Mouse (Mus musculus): ENCODE measurements around the gene Hydin. TPM values are rescaled to one million over a fixed set of nuclear protein-coding genes. Genes with fewer than 3 reads are reported as not detected.

The Hydin gene
- total and polyA plus RNA-seq, 3 experiments: 0.05 to 0.21 (median 0.10) TPM

GRCm38 (mm10) chr8:110630079-110630478, 363.3 kb downstream of the Hydin start:
- 79% methylated on average over 3 of the region's 3 CpGs for WGBS
- Histone ChIP-seq H3K79me2 (replicated peaks; ENCODE audit: control insufficient read depth, insufficient read depth, low read length) (no peaks in the 10 kb centered on the region), H3K4me1 (ENCODE audit: control insufficient read depth, insufficient read depth, low read length) (peaks cover 5% of the 10 kb centered on the region; the same call in 1 of the 2 replicates), H3K27ac (no peak overlapping the region), H3K4me3 (no peak overlapping the region), H3K36me3 (ENCODE audit: control insufficient read depth, insufficient read depth, low read length) (no peaks in the 10 kb centered on the region), H3K27me3 (ENCODE audit: control insufficient read depth, insufficient read depth, low read length) (no peaks in the 10 kb centered on the region), H3K9ac (ENCODE audit: low read depth, low read length) (no peak overlapping the region)
- no peak for DNase-seq
- intact Hi-C loops (cut with DNase I): no loop called here
- TF ChIP-seq CTCF (IDR thresholded peaks at IDR 0.05) (no peak), POLR2A (IDR thresholded peaks at IDR 0.05; ENCODE audit: insufficient read depth, low read depth, low read length) (no peak), EP300 (IDR thresholded peaks at IDR 0.05; ENCODE audit: insufficient read depth, low read depth, low read length) (no peak)

GRCm38 (mm10) chr8:110630571-110631071, 363.8 kb downstream of the Hydin start:
- peak; percentile 61 to 69 for DNase-seq
- no peak for TF ChIP-seq CTCF (IDR thresholded peaks at IDR 0.05)
- no peak for TF ChIP-seq EP300 (IDR thresholded peaks at IDR 0.05; ENCODE audit: insufficient read depth, low read depth, low read length)
- no peak for TF ChIP-seq POLR2A (IDR thresholded peaks at IDR 0.05; ENCODE audit: insufficient read depth, low read depth, low read length)
- Histone ChIP-seq H3K36me3 (ENCODE audit: control insufficient read depth, insufficient read depth, low read length) (no peaks in the 10 kb centered on the region), H3K4me1 (ENCODE audit: control insufficient read depth, insufficient read depth, low read length) (peaks cover 5% of the 10 kb centered on the region; the same call in 1 of the 2 replicates), H3K27ac (peak overlapping the region; percentile 10), H3K4me3 (no peak overlapping the region), H3K9ac (ENCODE audit: low read depth, low read length) (no peak overlapping the region), H3K79me2 (replicated peaks; ENCODE audit: control insufficient read depth, insufficient read depth, low read length) (no peaks in the 10 kb centered on the region), H3K27me3 (ENCODE audit: control insufficient read depth, insufficient read depth, low read length) (no peaks in the 10 kb centered on the region)
- 39% methylated on average over 8 of the region's 8 CpGs for WGBS
- intact Hi-C loops (cut with DNase I): no loop called here

GRCm38 (mm10) chr8:110631201-110631600, 364.4 kb downstream of the Hydin start:
- no peak overlapping the region for H3K27ac ChIP-seq
- no peaks in the 10 kb centered on the region for H3K79me2 ChIP-seq (replicated peaks; ENCODE audit: control insufficient read depth, insufficient read depth, low read length)
- H3K4me3 ChIP-seq: no peak overlapping the region
- no peaks in the 10 kb centered on the region for H3K36me3 ChIP-seq (ENCODE audit: control insufficient read depth, insufficient read depth, low read length)
- intact Hi-C loops (cut with DNase I): no loop called here
- no peak for TF ChIP-seq CTCF (IDR thresholded peaks at IDR 0.05)
- no peak for TF ChIP-seq POLR2A (IDR thresholded peaks at IDR 0.05; ENCODE audit: insufficient read depth, low read depth, low read length)
- no peak for TF ChIP-seq EP300 (IDR thresholded peaks at IDR 0.05; ENCODE audit: insufficient read depth, low read depth, low read length)
- H3K4me1 ChIP-seq (ENCODE audit: control insufficient read depth, insufficient read depth, low read length): peaks cover 5% of the 10 kb centered on the region; the same call in 1 of the 2 replicates
- DNase-seq: no peak
- H3K9ac ChIP-seq (ENCODE audit: low read depth, low read length): no peak overlapping the region
- no peaks in the 10 kb centered on the region for H3K27me3 ChIP-seq (ENCODE audit: control insufficient read depth, insufficient read depth, low read length)
- 81% methylated on average over 7 of the region's 7 CpGs for WGBS

GRCm38 (mm10) chr8:110633814-110634213, 367.0 kb downstream of the Hydin start:
- intact Hi-C loops (cut with DNase I): no loop called here
- H3K36me3 ChIP-seq (ENCODE audit: control insufficient read depth, insufficient read depth, low read length): no peaks in the 10 kb centered on the region
- no peak overlapping the region for H3K9ac ChIP-seq (ENCODE audit: low read depth, low read length)
- peaks cover 5% of the 10 kb centered on the region; the same call in 1 of the 2 replicates for H3K4me1 ChIP-seq (ENCODE audit: control insufficient read depth, insufficient read depth, low read length)
- H3K27ac ChIP-seq: no peak overlapping the region
- H3K27me3 ChIP-seq (ENCODE audit: control insufficient read depth, insufficient read depth, low read length): no peaks in the 10 kb centered on the region
- no peak for TF ChIP-seq CTCF (IDR thresholded peaks at IDR 0.05)
- TF ChIP-seq POLR2A (IDR thresholded peaks at IDR 0.05; ENCODE audit: insufficient read depth, low read depth, low read length): no peak
- TF ChIP-seq EP300 (IDR thresholded peaks at IDR 0.05; ENCODE audit: insufficient read depth, low read depth, low read length): no peak
- H3K4me3 ChIP-seq: no peak overlapping the region
- H3K79me2 ChIP-seq (replicated peaks; ENCODE audit: control insufficient read depth, insufficient read depth, low read length): no peaks in the 10 kb centered on the region
- WGBS: 91% methylated on average over 3 of the region's 3 CpGs
- no peak for DNase-seq

- TF ChIP-seq CTCF (IDR thresholded peaks at IDR 0.05) (no peak), EP300 (IDR thresholded peaks at IDR 0.05; ENCODE audit: insufficient read depth, low read depth, low read length) (no peak), POLR2A (IDR thresholded peaks at IDR 0.05; ENCODE audit: insufficient read depth, low read depth, low read length) (no peak)
- intact Hi-C loops (cut with DNase I): no loop called here
- H3K36me3 ChIP-seq (ENCODE audit: control insufficient read depth, insufficient read depth, low read length): no peaks in the 10 kb centered on the region
- H3K79me2 ChIP-seq (replicated peaks; ENCODE audit: control insufficient read depth, insufficient read depth, low read length): no peaks in the 10 kb centered on the region
- no peak overlapping the region for H3K9ac ChIP-seq (ENCODE audit: low read depth, low read length)
- H3K27me3 ChIP-seq (ENCODE audit: control insufficient read depth, insufficient read depth, low read length): no peaks in the 10 kb centered on the region
- DNase-seq: no peak
- WGBS: 99% methylated on average over 6 of the region's 6 CpGs
- no peak overlapping the region for H3K27ac ChIP-seq
- H3K4me3 ChIP-seq: no peak overlapping the region
- H3K4me1 ChIP-seq (ENCODE audit: control insufficient read depth, insufficient read depth, low read length): no peaks in the 10 kb centered on the region
Measured at GRCm38 (mm10) chr8:110636182-110636581, 369.4 kb downstream of the Hydin start.

GRCm38 (mm10) chr8:110642331-110642730, 375.6 kb downstream of the Hydin start:
- no peaks in the 10 kb centered on the region for H3K36me3 ChIP-seq (ENCODE audit: control insufficient read depth, insufficient read depth, low read length)
- H3K27me3 ChIP-seq (ENCODE audit: control insufficient read depth, insufficient read depth, low read length): no peaks in the 10 kb centered on the region
- H3K9ac ChIP-seq (ENCODE audit: low read depth, low read length): no peak overlapping the region
- DNase-seq: no peak
- H3K4me3 ChIP-seq: no peak overlapping the region
- no peak for TF ChIP-seq CTCF (IDR thresholded peaks at IDR 0.05)
- no peak for TF ChIP-seq EP300 (IDR thresholded peaks at IDR 0.05; ENCODE audit: insufficient read depth, low read depth, low read length)
- no peak for TF ChIP-seq POLR2A (IDR thresholded peaks at IDR 0.05; ENCODE audit: insufficient read depth, low read depth, low read length)
- no peaks in the 10 kb centered on the region for H3K79me2 ChIP-seq (replicated peaks; ENCODE audit: control insufficient read depth, insufficient read depth, low read length)
- WGBS: 75% methylated on average over 5 of the region's 5 CpGs
- H3K27ac ChIP-seq: no peak overlapping the region
- intact Hi-C loops (cut with DNase I): loop anchor here (10.0 kb wide), 2 partner anchors 172 to 202 kb away; partner anchors contain the start of genes Cog4 and Sf3b3
- H3K4me1 ChIP-seq (ENCODE audit: control insufficient read depth, insufficient read depth, low read length): no peaks in the 10 kb centered on the region
